Mouse (Mus musculus): ENCODE measurements at regions not wholly inside any gene's neighbourhood (a gene's known extent, or its start where the extent isn't known, plus 50 kb on each side); places are given as distances from the start of the nearest gene placed in this dataset.
A peak's percentile ranks its signal among the peaks of the same experiment; 100 is the strongest.
"Not testable (repeated sequence)": the region's sequence is repeated elsewhere in the genome, so short reads cannot be mapped to it uniquely, and the experiment has no call there.

DNA sequence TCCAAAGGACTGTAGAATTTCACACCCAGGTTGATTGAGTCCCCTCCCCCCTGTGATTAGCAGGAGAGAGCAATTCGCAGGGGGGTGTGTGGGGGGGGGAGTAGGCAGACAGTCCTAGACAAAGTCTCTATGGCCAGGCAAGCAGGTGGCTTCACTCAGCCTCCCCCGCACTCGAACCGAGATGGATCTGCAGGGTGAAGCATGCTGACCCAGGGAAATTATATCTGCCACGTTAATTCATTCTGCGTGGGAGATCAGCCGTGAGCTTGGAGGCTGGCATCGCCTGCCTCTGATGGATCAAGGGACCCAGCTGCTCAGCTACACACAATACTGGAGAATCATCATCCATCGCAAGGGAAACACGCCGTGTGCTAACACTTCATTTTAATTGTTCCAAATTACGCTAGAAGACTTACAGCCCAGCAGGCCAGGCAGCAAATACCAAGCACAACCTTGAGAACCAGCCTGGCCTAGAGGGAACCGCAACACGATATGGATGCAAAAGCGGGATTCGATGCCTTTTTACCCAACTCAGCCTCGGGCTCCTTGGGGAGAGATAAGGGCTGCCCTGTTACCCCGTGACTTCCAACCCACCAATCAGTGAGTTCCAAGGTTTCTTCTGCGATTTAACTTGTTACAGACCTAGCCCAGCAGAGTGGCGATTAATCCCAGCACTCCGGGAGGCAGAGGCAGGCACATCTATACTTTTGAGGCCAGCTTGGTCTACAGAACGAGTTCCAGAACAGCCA lies 137.7 kb upstream of the Top1 start:
- DNase-seq = no peak

DNA sequence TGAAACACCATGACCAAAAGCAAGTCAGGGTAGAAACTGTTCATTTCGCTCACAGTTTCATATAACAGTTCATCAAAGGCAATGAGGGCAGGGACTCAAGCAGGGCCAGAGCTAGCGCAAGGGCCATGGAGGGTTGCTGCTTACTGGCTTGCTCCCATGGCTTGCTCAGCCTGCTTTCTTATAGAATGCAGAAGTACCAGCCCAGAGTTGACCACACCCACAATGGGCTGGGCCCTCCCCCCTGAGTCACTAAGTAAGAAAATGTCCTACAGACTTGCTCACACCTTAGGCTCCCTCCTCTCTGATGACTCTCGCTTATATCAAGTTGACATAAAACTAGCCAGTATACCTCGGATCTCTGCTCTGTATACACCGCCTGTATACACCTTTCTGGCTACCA lies 135.5 kb upstream of the Top1 start:
- DNase-seq = no peak

DNA sequence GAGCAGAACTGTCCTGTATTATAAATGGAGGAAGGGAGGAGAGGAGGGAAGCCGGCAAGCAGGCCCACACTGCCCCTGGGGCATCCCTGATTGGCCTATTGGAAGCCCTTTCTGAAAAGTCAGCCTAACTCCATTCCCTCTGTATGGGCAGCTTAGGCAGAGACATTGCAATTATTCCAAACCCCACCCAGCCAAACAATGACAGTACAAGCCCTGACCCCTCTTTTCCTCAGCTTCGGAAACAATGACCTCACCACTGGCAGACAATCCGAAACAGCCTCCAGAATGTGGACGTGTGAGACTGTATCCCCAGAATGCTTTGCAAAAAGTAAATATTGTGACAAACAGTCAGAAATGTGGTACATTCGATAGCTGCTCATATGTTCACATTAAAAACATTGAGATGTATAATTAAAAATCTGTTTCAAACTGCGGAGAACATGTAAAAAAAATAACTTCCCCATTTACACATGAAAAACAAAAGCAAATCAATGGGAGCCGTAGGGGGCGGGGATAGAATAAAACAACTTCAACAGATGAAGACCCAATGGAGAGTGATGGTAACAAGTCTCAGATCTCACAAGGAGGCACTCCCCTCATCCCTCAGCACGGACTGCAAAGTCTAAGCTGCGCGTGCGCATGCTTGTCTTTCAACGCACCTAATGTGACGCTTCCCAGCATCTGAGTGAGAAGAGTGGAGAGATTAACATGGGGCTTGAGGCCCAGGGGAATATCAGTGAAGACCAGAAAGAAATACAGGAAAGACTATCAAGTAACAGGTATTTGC lies 134.9 kb upstream of the Top1 start:
- peak; percentile 51 for DNase-seq

DNA sequence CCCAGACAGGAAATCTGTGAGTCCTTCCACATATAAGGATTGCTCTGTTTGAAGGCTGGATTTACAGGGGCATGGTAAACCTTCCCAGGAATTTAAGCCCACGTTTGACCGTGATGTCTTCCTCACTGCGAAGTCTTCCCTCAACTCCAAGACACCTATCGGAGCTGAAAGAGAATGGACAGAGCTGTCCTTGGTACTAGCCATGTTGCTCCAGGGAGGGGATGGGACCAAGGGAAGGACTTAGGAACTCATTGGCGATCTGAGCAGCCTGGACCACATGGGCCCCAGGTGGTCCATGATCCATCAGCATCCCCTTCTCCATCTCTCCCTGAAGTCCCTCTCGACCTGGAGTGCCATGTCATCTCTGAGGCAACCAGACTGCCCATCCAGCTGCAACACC lies 130.1 kb upstream of the Top1 start:
- no peak for DNase-seq

- no peak for DNase-seq
Observed at GRCm38 (mm10) chr2:160516526-160516925, 129.2 kb upstream of the Top1 start.

GRCm38 (mm10) chr2:160525301-160526205 lies 120.1 kb upstream of the Top1 start:
- peak; percentile 5 for DNase-seq

GRCm38 (mm10) chr2:160526377-160527125 lies 119.1 kb upstream of the Top1 start:
- DNase-seq = no peak

DNA sequence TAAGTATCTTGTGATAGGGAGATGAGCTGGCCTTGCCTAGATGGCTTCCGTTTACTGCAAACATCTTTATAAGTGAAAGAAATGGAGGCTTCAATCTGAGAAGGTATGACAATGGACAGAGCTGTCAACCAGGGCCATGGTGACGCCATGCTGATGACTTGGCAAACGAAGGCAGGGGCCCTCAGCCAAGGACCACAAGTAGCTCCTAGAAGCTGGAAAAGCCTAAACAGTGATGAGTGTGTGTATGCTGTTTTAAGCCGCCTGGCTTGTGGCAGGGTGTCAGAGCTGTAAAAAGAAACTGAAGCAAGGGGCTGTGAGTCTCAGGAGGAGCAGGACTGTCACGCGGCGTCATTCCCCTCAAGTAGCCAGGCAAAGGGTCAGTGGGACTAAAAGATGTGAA lies 116.4 kb upstream of the Top1 start:
- peak; percentile 38 for DNase-seq

GRCm38 (mm10) chr2:160530377-160530776 lies 115.3 kb upstream of the Top1 start:
- DNase-seq = no peak

DNA sequence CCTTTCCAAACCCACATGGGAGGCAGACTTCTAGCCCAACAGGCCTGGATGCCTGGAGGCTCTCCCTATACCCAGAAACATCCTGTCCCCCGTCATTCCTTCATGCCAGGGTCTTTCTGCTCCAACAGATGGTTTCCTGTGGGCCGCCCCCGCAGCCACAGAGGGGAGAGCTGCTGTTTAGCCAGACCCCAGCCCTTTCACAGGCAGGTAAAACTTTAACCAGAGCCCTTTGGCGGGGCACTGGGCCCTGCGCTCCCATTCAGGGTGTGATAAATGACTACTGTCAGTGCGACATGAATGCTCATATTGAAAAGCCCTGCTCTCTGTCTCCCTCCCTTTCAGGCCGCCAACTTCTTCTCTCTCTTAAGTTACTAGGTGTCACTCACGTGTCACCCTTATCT lies 108.4 kb upstream of the Top1 start:
- no peak for DNase-seq

DNA sequence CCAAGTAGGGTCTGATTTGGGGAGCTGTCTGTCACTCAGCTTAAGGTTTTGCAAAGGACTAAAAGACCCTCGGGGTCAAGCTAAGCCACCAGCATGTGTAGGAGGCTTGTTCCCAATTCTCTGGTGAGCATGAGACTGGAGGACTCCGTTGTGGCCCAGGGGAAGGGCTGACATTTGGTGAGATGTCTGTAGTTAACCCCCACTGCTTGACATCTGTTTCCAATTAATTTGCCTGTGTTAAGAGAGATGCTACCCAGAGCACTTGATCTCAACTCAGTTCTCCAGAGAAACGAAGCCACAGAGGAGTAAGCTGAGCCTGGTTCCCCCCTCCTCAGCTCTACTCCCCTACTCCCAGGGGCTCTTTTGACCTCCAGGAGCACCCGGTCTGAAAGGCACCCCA lies 100.2 kb upstream of the Top1 start:
- no peak for DNase-seq

- DNase-seq = no peak
Observed at GRCm38 (mm10) chr2:160552121-160552669, 93.5 kb upstream of the Top1 start.

DNA sequence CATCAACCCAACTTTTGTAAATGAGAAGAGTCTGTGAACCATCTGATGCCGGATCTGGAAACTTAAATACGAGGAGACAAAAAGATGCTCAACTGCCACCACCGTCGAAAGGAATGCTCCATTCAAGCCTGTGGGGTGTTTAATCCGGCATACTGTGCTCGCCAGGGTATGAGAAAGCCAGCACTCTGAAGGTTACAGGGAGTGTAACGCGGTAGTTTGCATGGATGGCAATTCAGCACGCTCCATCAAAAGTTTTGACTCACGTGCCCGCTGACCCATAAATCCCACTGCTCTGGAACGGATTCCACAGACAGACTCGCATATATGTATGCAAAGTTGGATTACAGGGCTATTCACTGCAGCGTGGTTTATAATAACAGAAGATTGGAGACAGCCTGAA lies 84.0 kb upstream of the Top1 start:
- no peak for DNase-seq

DNA sequence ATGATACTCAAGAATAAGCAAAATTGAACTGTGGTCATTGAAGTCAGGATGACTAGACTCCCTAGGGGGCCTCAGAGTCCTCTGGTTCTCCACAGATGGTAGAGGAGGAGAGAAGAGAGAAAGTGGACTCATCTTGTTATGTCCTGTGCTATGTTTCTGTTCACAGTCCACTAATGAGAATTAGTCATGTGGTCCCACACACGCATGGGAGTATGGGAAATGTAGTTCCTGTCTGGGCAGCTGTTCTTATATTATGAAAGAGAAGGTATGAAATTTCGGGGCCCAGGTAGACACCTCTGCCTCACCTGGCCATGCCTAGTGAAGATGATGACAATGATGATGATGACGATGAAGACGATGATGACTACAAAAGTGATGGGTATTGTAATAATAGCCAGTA lies 77.9 kb upstream of the Top1 start:
- DNase-seq = no peak

GRCm38 (mm10) chr2:160569496-160569895 lies 76.2 kb upstream of the Top1 start:
- DNase-seq = no peak

DNA sequence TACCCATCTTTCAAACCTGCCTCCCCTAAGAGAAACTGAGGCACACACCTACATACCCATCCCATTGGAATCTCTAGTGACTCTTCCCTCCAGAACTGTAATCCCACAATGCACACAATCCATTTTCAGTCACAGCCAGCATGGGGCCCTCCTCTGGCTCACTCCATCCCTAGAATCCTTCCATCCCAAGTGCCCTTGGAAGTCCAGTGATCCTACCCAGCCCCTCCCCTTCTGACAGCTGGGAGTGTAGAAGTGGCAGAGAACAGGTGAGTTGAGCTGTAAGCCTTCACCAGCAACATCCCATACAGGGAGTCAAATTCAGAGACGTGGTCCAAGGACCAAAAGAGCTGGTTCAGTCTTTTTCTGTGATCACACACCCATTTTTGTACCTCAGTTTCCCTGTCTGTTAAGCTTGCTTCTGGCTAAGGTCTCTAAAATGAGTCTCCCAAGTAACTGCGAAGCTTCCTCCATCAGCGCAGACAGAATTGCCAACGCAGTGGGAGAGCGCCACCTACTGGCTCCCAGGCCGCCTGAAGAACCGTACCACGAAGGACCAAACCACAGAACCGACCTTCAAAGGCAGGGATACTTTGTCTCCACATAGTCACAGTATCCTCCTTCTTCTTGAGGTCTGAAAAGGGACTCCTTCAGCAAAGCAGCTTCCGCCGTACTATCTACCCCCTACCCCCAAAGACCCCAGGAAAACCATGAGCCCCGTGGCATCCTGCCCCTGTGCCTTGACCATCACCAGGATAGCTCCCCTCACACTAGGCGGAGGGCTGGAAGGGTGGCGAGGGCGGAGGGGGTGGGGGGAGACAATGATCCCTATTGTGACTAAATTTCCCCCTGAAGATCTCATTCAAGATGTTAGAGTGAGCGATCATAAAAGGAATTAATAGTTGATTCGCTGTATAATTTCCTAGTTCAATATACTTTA lies 67.0 kb upstream of the Top1 start:
- DNase-seq = peak; percentile 89

GRCm38 (mm10) chr2:160580250-160580649 lies 65.4 kb upstream of the Top1 start:
- DNase-seq = no peak

GRCm38 (mm10) chr2:160581029-160581428 lies 64.7 kb upstream of the Top1 start:
- DNase-seq = no peak

DNA sequence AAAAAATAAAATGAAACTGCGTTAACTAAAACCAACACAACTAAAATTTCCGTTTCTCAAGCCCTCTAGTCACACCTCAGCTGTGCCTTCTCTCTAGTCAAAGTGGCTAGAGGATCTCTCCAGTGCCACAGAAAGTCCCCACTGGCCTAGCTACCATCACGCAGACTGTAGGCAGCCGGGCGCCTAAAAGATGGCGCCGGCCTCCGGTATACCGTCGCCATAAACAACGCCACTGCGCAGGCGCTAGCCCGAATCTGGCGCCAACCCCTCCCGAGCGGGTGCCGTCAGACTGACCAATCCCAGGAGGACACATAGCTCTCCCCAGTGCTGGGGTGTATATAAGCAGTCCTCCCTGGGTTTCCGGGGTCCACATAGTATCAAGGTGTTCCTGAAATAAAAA lies 62.7 kb upstream of the Top1 start:
- DNase-seq = not testable (repeated sequence)

DNA sequence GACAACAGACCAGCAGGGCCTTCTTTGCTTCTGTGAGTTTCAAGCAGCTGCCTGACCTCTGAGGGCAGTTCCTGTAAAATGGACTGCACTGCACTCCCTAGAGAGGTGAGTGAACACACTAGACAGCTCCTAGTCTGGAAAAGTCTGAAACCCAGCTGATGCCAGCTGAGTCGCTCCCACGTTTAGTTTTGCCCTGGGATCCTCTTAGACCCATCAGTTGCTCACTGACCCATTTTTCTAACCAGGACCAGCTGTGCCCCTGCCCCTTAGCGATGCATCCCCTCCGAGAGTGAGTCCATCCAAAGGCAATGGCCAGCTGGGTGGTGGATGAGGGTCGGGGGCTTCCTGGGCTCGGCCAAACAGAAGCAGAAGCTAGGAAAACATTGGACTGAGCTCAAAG lies 62.2 kb upstream of the Top1 start:
- DNase-seq = no peak

DNA sequence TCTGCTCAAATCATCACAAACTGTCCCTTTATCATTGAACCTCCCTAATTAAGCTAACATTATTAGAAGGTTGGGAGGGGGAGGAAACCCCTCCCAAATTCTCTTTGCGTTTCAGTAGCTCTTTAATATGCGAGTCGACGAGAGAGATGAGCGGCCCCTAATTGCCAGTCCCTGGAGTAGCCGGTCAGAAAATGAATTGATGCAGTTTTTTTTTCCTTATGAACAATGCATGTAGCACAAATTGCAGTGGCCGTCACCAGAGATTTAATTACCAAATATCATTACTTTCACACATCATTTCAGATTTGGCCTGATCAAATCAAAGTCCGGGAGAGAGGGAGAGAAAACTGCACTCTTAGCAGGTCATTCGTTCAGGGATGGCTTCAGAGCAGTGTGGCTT lies 61.1 kb upstream of the Top1 start:
- no peak for DNase-seq
